Mouse (Mus musculus) frontal cortex, postnatal 14 days (tissue): Measurements from ENCODE around the gene Eif3k.

Source experiments
- DNase-seq, 2 experiments: peaks; one replicate each; pipeline ENCODE4 v3.0.0; 2022; ENCODE audit warnings: low spot score in 2 of 2

The Eif3k gene

DNA sequence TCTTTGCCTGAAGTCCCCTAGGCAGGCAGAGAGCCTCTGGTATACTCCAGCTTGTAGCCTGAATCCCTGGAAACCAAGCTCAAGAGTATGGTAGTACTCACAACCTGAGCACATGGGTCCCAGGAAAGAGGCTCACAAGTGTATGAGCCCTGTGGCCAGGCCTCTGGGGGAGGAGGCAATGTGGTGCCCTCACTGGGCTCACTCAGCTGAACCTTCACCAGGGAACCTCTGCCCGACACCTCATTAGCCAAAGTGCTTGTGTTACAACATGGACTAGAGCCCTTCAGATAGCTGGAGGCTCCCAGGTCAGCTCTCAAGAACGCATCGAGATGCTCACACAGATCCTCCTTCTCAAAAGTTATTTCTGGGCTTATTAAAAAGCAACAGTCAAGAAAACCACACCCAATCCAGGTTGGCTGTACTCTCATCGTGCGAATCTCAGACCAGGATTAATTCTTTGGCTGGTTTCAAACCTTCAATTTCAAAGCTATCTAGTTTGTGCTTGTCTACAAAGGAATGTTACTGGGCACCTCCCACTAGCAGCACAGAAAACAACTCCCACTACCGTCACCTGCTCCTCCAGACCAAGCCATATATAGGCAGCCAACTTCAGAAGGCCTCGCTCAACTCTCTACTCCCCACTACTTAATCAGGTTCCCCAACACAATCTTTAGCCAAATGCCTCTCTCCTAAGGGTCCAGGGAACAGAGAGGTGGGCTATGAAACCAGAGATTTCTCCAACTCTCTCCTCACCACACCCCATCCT is 42.1 kb downstream of the Eif3k start:
- DNase-seq = no peak

DNA sequence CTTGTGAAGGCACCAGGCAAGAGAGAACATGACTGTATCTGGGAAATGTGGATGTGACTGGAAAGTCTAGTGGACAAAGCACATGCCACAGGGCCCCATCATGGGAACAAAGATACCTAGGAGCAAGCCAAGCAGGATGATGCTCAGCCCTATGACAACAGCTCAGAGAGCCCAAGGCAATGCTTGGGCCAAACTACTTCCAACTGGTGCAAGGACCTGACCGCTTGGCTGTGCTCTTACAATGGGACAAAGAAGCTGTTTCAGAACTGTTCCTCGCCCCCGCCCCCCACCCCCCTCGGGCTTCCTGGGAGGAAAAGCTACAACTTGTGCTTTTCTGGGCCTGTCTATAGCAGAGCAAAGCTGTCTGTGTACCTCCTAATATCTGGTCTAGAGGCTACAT is 43.0 kb downstream of the Eif3k start:
- DNase-seq = no peak

DNA sequence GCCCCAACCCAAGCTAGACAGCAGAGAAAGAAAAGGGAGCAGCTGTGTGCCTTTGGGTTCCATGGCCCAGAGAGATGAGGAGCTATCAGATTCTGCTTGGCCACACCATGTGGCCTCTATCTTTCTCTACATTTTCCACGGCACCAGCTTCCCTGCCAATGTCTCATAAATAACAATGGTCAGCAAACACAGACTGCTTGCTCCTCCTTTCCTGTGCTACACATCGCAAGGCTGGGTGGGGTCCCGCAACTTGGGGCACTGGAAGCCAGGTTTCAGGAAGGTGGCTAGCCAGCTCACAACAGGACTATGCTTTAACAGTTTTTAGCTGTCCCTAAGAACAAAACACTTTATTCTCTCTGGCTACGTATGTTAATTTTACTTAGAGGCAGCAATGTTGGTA is 44.9 kb downstream of the Eif3k start:
- no peak for DNase-seq

DNA sequence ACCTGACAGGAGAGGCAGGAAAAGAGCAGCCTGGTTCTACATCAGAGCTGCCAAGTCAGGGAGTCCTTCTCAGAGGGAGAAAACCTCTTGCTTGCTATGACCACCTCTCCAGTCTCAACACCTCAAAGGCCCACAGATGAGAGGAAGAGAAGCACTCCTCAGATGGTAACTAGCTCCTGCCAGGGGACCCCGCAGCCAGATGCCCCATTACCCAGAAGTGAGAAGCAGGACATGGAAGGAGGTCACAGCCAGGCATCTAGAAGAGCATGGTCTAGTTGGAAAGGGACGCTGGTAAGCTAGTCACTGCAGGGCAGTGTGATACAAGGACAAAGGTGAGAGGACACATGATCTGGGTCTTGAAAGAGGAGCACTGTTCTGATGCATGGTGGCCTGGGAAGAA is 47.8 kb downstream of the Eif3k start:
- no peak for DNase-seq

GRCm38 (mm10) chr7:28932421-28933041 is 49.1 kb downstream of the Eif3k start:
- no peak for DNase-seq

GRCm38 (mm10) chr7:28931695-28932039 is 50.0 kb downstream of the Eif3k start:
- no peak for DNase-seq

- DNase-seq = no peak
Measured at GRCm38 (mm10) chr7:28931032-28931694, 50.5 kb downstream of the Eif3k start.

DNA sequence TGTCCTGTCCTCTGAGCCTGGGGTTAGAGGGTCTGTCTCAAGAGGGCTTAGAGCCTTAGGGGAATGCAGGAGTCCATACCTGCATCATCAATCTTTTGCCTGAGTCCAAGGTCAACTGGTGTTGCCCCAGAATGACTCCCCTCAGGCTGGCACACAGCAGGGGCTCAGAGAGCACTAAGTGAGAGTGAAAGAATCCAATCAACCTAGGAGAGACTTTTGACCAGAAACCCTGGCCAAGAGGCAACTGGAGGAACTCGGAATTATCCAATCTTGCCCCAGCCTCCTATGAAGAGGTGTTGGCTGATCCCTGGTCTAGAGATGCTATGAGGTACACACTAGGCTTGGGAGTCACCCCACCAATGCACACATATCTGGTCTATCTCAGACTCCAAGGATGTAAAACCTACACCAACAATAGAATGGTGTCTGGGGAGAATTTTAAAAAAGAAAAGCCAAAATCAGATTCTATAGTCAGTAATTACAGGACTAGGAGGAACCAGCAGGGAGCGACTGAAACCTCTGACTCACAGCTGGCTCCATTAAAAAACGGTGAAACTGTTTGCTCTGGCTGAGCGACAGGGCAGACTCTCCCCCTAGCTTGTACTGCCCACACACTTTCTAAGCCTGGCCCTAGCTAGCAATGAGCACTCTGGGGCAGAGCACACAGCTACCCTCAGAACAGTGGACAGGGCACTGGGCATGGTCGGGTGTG is 51.2 kb downstream of the Eif3k start:
- DNase-seq = no peak

DNA sequence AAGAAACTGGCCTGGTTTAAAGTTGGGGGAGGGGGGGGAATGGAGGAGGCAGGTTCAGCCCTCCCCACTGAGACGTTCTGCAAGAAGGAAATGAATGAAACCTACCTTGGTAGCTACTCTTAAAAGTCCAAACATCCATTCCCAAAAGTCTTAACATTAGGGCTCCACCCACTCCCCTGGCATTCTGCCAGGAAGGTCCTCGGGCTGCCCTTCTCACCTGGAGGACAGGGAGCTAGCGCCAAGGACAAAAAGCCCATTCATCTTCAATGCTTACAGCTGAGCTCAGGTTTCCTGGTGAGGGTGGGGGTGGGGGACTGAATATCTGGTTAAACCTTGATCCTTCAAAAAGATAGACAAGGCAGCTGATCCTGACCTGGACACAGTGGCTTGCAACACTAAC is 52.3 kb downstream of the Eif3k start:
- no peak for DNase-seq

DNA sequence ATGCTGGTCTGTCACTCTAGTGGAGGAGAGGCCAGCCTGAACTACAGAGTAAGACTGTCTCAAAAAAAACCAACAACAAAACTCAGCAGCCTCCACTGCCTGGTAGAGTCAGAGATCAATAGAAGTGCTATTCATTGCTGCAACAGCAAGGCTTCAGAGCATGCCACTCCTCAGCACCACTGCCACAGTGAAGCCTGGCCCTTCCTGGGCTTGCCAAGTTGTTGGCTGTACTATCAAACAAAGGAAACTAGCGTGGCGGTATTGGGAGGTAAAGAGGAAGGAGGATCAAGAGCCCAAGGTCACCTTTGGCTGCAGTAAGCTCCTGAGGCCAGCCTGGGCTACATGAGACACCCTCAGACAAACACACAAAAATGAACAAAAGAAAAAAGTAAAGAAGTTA is 55.5 kb downstream of the Eif3k start:
- no peak for DNase-seq

DNA sequence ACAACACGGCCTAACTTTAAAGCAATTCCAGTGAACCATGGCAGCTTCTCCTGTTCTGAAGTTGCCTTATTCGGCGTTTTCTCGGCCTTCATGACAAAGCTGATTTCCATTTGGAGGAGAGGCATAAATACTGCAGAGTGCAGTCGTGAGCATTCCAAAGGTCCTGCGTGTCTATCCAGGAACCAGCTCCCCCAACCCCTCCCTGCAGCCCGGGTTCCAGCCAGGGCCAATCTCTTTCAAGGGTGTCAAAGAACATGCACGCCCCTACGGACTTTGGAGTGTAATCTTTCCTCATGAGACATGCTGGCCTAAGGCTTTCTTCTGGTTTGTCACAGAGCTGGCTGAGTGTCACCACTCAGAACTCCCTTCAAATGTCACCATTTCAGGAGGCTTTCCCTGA is 56.3 kb downstream of the Eif3k start:
- no peak for DNase-seq

GRCm38 (mm10) chr7:28924802-28925201 is 56.9 kb downstream of the Eif3k start:
- DNase-seq = no peak

- no peak for DNase-seq
Measured at GRCm38 (mm10) chr7:28923865-28924291, 57.8 kb downstream of the Eif3k start.

DNA sequence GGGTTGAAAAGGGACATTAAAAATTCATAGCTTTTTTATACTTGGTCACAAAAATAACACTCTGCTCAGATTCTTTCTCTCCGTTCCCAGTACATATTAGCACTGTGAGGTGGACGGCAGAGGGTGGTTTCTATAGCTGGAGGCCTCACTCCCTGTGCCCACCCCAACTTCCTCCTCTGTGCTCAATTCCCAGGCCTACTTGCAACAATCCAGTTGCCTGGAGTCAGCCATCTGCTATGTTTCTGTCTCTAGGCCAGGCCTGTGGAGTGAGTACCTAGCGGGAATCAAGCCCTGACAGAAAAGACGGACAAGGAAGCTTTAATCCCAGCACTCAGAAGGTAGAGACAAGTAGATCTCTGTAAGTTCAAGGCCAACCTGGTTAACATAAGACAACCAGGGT is 59.1 kb downstream of the Eif3k start:
- no peak for DNase-seq

GRCm38 (mm10) chr7:28921722-28922465 is 59.8 kb downstream of the Eif3k start:
- DNase-seq = no peak
